Mouse (Mus musculus): ENCODE measurements around the gene Nrxn1.

- TF ChIP-seq MAX (IDR thresholded peaks at IDR 0.05; ENCODE audit: low read depth) (no peak), POLR2A (IDR thresholded peaks at IDR 0.05; ENCODE audit: insufficient read length, low read depth) (no peak), TCF3 (IDR thresholded peaks at IDR 0.05; ENCODE audit: insufficient read length, low read depth) (no peak), POLR2AphosphoS2 (IDR thresholded peaks at IDR 0.05; ENCODE audit: insufficient read length, low read depth) (no peak), TCF12 (IDR thresholded peaks at IDR 0.05; ENCODE audit: insufficient read depth, poor library complexity, severe bottlenecking) (no peak), USF1 (IDR thresholded peaks at IDR 0.05; ENCODE audit: low read depth) (no peak), CEBPB (IDR thresholded peaks at IDR 0.05; ENCODE audit: insufficient read depth, poor library complexity, severe bottlenecking) (no peak)
These were observed 396.6 kb downstream of the Nrxn1 start for GRCm38 (mm10) chr17:90696071-90696800.
